Mouse (Mus musculus): Measurements from ENCODE around the gene Sec23ip. TPM values are rescaled to one million over a fixed set of nuclear protein-coding genes. Genes with fewer than 3 reads are reported as not detected.

Gene Sec23ip
- polyA plus RNA-seq, 1 experiment from 2014 or later = 37.0 TPM

DNA sequence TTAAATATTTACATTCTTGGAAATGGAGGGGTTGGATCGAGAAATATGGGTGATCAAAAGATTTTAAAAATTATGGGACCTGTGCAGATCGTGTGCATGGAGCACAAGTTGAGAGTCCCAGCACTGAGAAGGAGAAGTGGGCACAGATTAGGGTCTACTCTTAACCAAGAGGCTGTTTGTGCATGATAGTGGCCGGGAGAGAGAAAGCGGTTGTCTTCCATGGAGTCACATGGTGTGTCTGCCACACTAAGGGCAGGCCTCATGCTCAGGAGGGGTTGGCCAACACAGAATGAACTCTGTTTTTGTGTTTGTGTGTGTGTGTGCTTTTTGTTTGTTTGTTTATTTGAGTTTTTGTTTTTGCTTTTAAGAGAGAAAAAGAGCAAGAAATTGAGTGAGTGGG, 7.3 kb downstream of the Sec23ip start:
- H3K4me1 ChIP-seq (ENCODE audit: control insufficient read depth, insufficient read depth, low read length) = peaks cover 9% of the 10 kb centered on the region
- H3K9me3 ChIP-seq (ENCODE audit: control insufficient read depth, low read length) = no peaks in the 10 kb centered on the region
- WGBS = 93% methylated on average over 4 of the region's 4 CpGs
- no peak for ATAC-seq (ENCODE audit: low read depth)
- H3K27ac ChIP-seq (ENCODE audit: low read depth, low read length) = no peak overlapping the region
- no peak overlapping the region for H3K9ac ChIP-seq (replicated peaks; ENCODE audit: low read depth, low read length)
- no peak overlapping the region for H3K4me2 ChIP-seq (ENCODE audit: low read depth, low read length)
- no peak overlapping the region for H3K4me3 ChIP-seq (ENCODE audit: low read depth, low read length)
- no peaks in the 10 kb centered on the region for H3K27me3 ChIP-seq (ENCODE audit: control insufficient read depth, insufficient read depth, low read length)
- H3K36me3 ChIP-seq (ENCODE audit: control insufficient read depth, insufficient read depth, low read length) = peaks cover 42% of the 10 kb centered on the region

DNA sequence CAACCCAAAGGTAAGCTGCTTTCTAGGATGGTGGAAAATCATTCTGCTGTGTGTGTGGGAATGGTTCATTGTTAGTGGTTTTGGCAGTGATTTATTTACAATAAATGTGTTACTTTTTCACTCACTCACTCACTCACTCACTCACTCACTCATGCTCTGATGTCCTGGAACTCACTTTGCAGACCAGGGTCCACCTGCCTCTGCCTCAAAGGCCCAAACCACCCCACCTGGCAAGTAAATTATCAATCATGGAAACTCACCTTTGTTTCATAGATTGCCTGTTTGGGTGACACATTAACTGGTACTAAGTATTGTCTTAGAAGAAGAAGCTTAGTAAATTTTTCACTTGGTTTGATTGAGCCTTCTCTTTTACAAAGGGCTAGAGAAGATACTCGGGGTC, 10.7 kb downstream of the Sec23ip start:
- ATAC-seq (ENCODE audit: low read depth) = no peak
- Histone ChIP-seq H3K4me1 (ENCODE audit: control insufficient read depth, insufficient read depth, low read length) (no peaks in the 10 kb centered on the region), H3K4me3 (ENCODE audit: low read depth, low read length) (no peak overlapping the region), H3K9ac (replicated peaks; ENCODE audit: low read depth, low read length) (no peak overlapping the region), H3K36me3 (ENCODE audit: control insufficient read depth, insufficient read depth, low read length) (peaks cover 57% of the 10 kb centered on the region), H3K9me3 (ENCODE audit: control insufficient read depth, low read length) (no peaks in the 10 kb centered on the region), H3K27me3 (ENCODE audit: control insufficient read depth, insufficient read depth, low read length) (no peaks in the 10 kb centered on the region), H3K4me2 (ENCODE audit: low read depth, low read length) (no peak overlapping the region), H3K27ac (ENCODE audit: low read depth, low read length) (no peak overlapping the region)
- 90% methylated on average over 1 of the region's 1 CpGs for WGBS

DNA sequence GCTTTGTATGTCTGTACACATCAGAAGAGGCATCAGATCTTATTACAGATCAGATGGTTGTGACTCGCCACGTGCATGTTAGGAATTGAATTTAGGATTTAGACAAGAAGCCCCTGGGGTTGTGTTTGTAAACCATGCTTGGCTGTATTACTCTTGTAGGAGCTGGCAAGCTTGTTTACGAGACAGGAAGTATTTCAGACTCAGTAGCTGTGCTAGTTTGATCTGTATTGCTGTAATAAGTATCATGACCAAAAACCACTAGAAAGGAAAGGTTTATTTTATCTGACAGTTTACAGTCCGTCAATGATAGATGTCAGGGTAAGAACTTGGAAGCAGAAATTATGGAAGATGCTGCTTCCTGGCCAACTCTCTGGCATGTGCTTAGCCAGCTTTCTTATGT, 14.2 kb downstream of the Sec23ip start:
- peaks cover 58% of the 10 kb centered on the region for H3K36me3 ChIP-seq (ENCODE audit: control insufficient read depth, insufficient read depth, low read length)
- H3K4me1 ChIP-seq (ENCODE audit: control insufficient read depth, insufficient read depth, low read length) = no peaks in the 10 kb centered on the region
- H3K9me3 ChIP-seq (ENCODE audit: control insufficient read depth, low read length) = no peaks in the 10 kb centered on the region
- H3K27me3 ChIP-seq (ENCODE audit: control insufficient read depth, insufficient read depth, low read length) = no peaks in the 10 kb centered on the region
- ATAC-seq (ENCODE audit: low read depth) = no peak
- no peak overlapping the region for H3K27ac ChIP-seq (ENCODE audit: low read depth, low read length)
- 96% methylated on average over 4 of the region's 4 CpGs for WGBS
- no peak overlapping the region for H3K4me2 ChIP-seq (ENCODE audit: low read depth, low read length)
- no peak overlapping the region for H3K4me3 ChIP-seq (ENCODE audit: low read depth, low read length)
- no peak overlapping the region for H3K9ac ChIP-seq (replicated peaks; ENCODE audit: low read depth, low read length)

DNA sequence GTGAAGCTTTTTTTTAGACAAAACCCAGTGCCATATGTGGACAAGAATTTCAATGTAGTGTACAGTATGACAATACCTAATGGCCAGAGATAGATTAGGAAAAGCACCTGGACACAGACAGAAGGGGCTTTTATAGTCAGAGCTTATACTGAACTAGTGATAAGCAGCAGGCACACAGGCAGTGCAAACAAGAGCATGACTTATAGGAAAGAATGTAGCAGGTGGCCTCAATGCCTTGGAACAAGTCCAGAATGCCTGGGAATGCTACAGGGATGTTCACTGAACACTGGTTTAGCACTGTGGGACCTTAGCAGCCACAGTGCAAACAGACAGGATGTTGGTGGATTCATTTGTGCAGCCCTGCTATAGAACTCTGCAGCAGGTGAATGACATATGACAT, 22.0 kb downstream of the Sec23ip start:
- Histone ChIP-seq H3K36me3 (ENCODE audit: control insufficient read depth, insufficient read depth, low read length) (peaks cover 62% of the 10 kb centered on the region), H3K4me2 (ENCODE audit: low read depth, low read length) (no peak overlapping the region), H3K4me3 (ENCODE audit: low read depth, low read length) (no peak overlapping the region), H3K9me3 (ENCODE audit: control insufficient read depth, low read length) (no peaks in the 10 kb centered on the region), H3K27me3 (ENCODE audit: control insufficient read depth, insufficient read depth, low read length) (no peaks in the 10 kb centered on the region), H3K9ac (replicated peaks; ENCODE audit: low read depth, low read length) (no peak overlapping the region), H3K27ac (ENCODE audit: low read depth, low read length) (no peak overlapping the region), H3K4me1 (ENCODE audit: control insufficient read depth, insufficient read depth, low read length) (no peaks in the 10 kb centered on the region)
- no peak for ATAC-seq (ENCODE audit: low read depth)

DNA sequence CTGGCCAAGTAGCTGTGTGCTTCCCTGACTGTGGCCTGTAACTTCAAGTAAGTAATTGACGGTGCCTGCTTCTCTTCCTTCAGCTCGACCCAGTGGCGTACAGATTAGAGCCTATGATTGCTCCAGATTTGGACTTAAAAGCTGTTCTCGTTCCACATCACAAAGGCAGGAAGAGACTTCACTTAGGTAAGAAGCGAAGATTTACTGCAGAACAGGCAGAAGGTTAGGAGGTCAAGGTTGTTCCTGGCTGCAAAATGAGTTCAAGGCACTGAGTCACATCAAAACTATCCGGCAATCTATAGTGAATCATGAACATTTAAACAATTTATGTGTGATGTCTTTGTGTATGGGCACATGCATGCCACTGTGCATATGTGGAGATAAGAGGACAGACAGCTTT, 32.5 kb downstream of the Sec23ip start:
- Histone ChIP-seq H3K27me3 (ENCODE audit: control insufficient read depth, insufficient read depth, low read length) (no peaks in the 10 kb centered on the region), H3K4me1 (ENCODE audit: control insufficient read depth, insufficient read depth, low read length) (no peaks in the 10 kb centered on the region), H3K9ac (replicated peaks; ENCODE audit: low read depth, low read length) (no peak overlapping the region), H3K4me3 (ENCODE audit: low read depth, low read length) (no peak overlapping the region), H3K9me3 (ENCODE audit: control insufficient read depth, low read length) (no peaks in the 10 kb centered on the region), H3K36me3 (ENCODE audit: control insufficient read depth, insufficient read depth, low read length) (peaks cover 66% of the 10 kb centered on the region), H3K27ac (ENCODE audit: low read depth, low read length) (no peak overlapping the region), H3K4me2 (ENCODE audit: low read depth, low read length) (no peak overlapping the region)
- no peak for ATAC-seq (ENCODE audit: low read depth)
- 90% methylated on average over 6 of the region's 6 CpGs for WGBS

DNA sequence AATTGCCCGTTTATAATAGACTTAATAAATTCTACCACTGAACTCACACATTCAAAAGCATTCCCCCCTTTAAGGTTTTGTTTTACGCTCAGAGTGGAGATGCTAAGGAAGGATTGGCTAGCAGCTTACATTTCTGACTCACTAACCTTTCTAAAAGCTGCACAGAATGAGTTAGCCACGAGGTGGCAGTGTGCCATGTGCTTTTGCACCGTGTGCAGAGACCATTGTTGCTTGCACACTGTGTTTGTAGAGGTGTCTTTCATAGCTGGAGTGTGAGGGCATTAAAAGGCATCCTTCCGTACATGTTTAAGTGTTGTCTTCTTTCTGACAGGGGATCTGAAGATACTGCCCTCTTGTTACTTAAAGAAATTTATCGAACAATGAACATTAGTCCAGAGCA, 34.6 kb downstream of the Sec23ip start:
- peaks cover 49% of the 10 kb centered on the region for H3K36me3 ChIP-seq (ENCODE audit: control insufficient read depth, insufficient read depth, low read length)
- no peak overlapping the region for H3K27ac ChIP-seq (ENCODE audit: low read depth, low read length)
- no peak overlapping the region for H3K4me3 ChIP-seq (ENCODE audit: low read depth, low read length)
- ATAC-seq (ENCODE audit: low read depth) = peak; percentile 75; the same call in 1 of the 2 replicates
- H3K4me2 ChIP-seq (ENCODE audit: low read depth, low read length) = no peak overlapping the region
- no peaks in the 10 kb centered on the region for H3K9me3 ChIP-seq (ENCODE audit: control insufficient read depth, low read length)
- no peaks in the 10 kb centered on the region for H3K27me3 ChIP-seq (ENCODE audit: control insufficient read depth, insufficient read depth, low read length)
- no peak overlapping the region for H3K9ac ChIP-seq (replicated peaks; ENCODE audit: low read depth, low read length)
- 40% methylated on average over 6 of the region's 6 CpGs for WGBS
- no peaks in the 10 kb centered on the region for H3K4me1 ChIP-seq (ENCODE audit: control insufficient read depth, insufficient read depth, low read length)

DNA sequence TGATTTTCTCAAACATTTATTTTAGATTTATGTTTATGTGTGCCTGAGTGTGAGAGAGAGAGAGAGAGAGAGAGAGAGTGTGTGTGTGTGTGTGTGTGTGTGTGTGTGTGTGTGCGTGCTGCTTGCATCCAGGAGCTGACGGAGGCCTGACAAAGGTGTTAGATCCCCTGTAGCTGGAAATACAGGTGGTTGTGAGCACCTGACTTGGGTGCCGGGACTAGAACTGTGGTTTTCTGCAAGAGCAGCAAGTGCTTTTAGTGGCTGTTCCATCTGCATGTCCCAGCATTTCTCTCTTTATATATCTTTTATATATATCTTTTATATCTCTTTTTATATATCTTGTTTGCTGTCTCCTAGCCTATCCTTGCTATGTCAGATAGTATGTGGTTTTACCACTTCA, 37.1 kb downstream of the Sec23ip start:
- 93% methylated on average over 3 of the region's 3 CpGs for WGBS

DNA sequence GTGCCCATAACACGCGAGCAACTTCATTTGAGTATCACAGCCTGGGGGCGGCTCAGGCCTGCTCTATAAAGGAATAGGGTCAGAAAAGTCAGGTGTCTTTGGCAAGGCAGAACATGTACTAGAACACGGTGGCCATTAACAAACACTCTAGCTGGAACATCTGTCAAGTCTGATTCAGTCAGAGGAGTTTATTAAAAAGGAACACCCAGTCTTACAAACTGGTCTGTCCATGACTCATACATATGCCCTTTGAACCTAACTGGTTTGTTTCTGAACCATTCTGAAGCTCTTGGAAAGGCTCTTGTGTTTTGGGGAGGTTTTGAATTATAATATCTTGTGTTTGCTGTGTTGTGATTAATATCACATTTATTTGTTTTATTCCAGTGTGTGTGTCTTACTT, 45.3 kb downstream of the Sec23ip start:
- no peaks in the 10 kb centered on the region for H3K4me1 ChIP-seq (ENCODE audit: control insufficient read depth, insufficient read depth, low read length)
- H3K36me3 ChIP-seq (ENCODE audit: control insufficient read depth, insufficient read depth, low read length) = peaks cover 2% of the 10 kb centered on the region
- no peak overlapping the region for H3K4me3 ChIP-seq (ENCODE audit: low read depth, low read length)
- H3K27me3 ChIP-seq (ENCODE audit: control insufficient read depth, insufficient read depth, low read length) = no peaks in the 10 kb centered on the region
- no peak overlapping the region for H3K27ac ChIP-seq (ENCODE audit: low read depth, low read length)
- ATAC-seq (ENCODE audit: low read depth) = no peak
- WGBS = 75% methylated on average over 4 of the region's 4 CpGs
- H3K4me2 ChIP-seq (ENCODE audit: low read depth, low read length) = no peak overlapping the region
- H3K9me3 ChIP-seq (ENCODE audit: control insufficient read depth, low read length) = no peaks in the 10 kb centered on the region
- H3K9ac ChIP-seq (replicated peaks; ENCODE audit: low read depth, low read length) = no peak overlapping the region

More for the DNA sequence above, 37.1 kb downstream of the Sec23ip start:
- H3K4me2 ChIP-seq (ENCODE audit: low read depth, low read length) = no peak overlapping the region
- H3K9ac ChIP-seq (replicated peaks; ENCODE audit: low read depth, low read length) = no peak overlapping the region
- H3K9me3 ChIP-seq (ENCODE audit: control insufficient read depth, low read length) = no peaks in the 10 kb centered on the region
- H3K4me1 ChIP-seq (ENCODE audit: control insufficient read depth, insufficient read depth, low read length) = no peaks in the 10 kb centered on the region
- no peak overlapping the region for H3K4me3 ChIP-seq (ENCODE audit: low read depth, low read length)
- H3K27ac ChIP-seq (ENCODE audit: low read depth, low read length) = no peak overlapping the region
- ATAC-seq (ENCODE audit: low read depth) = no peak
- H3K27me3 ChIP-seq (ENCODE audit: control insufficient read depth, insufficient read depth, low read length) = no peaks in the 10 kb centered on the region
- H3K36me3 ChIP-seq (ENCODE audit: control insufficient read depth, insufficient read depth, low read length) = peaks cover 35% of the 10 kb centered on the region

DNA sequence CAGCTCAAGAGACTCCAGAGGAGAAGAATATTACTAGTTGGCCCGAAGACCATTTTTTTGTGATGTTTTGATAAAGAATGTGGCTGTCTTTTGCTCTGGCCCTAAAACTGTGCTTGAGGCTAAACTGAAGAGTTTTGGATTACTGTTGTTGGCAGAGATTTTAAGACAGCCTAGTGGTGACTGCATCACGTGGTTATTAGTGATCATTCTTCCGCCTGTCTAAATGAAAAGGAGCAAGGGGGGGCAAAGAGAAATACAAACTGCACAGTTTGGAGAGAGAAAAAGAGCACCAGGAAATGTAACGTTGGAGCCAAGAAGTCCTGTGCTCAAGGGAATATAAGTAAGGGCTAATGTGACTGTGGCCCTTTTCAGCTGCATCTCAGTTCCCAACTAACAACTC, 48.7 kb downstream of the Sec23ip start:
- Histone ChIP-seq H3K4me1 (ENCODE audit: control insufficient read depth, insufficient read depth, low read length) (no peaks in the 10 kb centered on the region), H3K4me3 (ENCODE audit: low read depth, low read length) (no peak overlapping the region), H3K4me2 (ENCODE audit: low read depth, low read length) (no peak overlapping the region), H3K36me3 (ENCODE audit: control insufficient read depth, insufficient read depth, low read length) (no peaks in the 10 kb centered on the region), H3K27ac (ENCODE audit: low read depth, low read length) (no peak overlapping the region), H3K9me3 (ENCODE audit: control insufficient read depth, low read length) (no peaks in the 10 kb centered on the region), H3K27me3 (ENCODE audit: control insufficient read depth, insufficient read depth, low read length) (no peaks in the 10 kb centered on the region), H3K9ac (replicated peaks; ENCODE audit: low read depth, low read length) (no peak overlapping the region)
- no peak for ATAC-seq (ENCODE audit: low read depth)
- 83% methylated on average over 4 of the region's 4 CpGs for WGBS

Data from neural tube, embryonic 14.5 days (tissue).